Mouse (Mus musculus): ENCODE results near the gene Upk3bl. TPM values are rescaled to one million over a fixed set of nuclear protein-coding genes. Genes with fewer than 3 reads are reported as not detected.
"Not testable (repeated sequence)": the region's sequence is repeated elsewhere in the genome, so short reads cannot be mapped to it uniquely, and the experiment has no call there.

Upk3bl gene
- total RNA-seq, 1 experiment from 2014 or later, result not detected

DNA sequence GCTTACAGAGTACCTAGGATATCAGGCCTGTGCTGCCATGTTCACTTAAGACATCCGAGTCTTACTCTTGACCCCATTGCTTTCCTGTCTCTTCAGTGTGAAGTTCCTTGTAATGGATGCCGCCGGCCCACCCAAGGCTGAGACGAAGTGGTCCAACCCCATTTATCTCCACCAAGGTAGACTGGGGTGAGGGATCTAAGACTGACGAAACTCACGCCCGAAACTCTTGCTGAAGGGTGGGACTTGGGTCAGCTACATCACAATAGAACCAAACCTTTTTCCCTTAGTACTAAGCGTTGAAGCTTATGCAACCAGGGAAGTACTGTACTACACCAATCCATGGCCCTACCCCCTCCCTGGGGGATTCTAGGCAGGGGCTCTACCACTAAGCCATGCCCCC, 12.6 kb upstream of the Upk3bl start:
- ATAC-seq (replicated peaks; ENCODE audit: insufficient number of reproducible peaks, low FRiP score, low TSS enrichment, poor library complexity, severe bottlenecking), result no peak

DNA sequence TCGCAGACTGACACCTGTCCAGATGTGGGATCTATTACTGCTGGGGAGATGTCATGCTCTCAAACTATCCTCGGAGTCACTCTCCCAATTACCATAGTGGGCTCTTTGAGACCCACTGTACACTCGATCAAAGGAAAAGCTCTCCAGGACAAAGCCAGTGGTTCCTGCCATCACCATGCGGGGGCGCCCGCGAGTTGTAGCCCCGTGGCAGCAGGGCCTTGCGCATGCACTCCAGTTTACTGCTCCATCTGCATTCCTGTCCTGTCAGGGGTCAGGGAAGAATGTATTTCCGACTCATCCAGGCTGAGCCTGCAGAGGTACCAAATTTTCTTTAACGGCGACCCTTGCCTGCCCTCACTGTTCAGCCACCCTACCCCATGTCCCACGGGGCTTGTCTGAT, 9.4 kb upstream of the Upk3bl start:
- no peak for ATAC-seq (replicated peaks; ENCODE audit: insufficient number of reproducible peaks, low FRiP score, low TSS enrichment, poor library complexity, severe bottlenecking)

DNA sequence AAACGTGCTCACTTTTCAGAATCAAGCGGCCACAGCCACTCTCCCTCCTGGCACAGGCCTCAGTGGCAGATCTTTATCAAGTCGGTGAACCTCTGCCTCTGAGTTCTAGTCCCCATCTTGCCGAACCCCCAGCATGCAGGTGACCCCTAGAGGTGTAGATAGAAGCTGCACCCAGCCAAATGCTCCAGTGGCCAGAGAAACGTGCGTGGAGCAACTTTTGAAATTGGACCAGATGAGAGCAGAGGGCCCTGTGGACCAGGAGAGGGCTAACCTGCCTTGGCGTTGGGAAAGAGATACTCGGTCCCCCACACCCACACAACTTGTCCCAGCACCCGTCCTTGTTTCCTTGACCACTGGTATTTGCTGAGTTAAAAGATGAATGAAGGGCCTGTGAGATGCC, 8.9 kb upstream of the Upk3bl start:
- no peak for ATAC-seq (replicated peaks; ENCODE audit: insufficient number of reproducible peaks, low FRiP score, low TSS enrichment, poor library complexity, severe bottlenecking)

DNA sequence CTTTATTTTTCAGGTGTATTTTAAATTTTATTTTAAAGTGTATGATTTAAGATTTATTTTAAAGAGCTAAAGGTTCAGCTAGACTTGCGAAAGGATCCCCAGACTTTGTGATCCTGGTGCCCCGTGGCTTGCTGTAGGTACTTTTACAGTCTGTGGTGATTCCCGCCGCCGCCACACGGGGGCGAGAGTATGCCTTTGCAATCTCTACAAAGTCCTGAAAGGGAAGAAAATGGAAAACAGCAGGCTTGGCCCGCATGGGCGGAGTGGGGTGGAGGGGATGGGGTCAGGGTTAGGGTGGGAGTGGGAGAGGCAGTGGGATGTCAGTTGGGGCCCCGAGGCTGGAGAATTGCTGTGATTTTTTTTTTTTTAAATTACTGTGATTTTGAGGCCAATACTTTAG, 8.3 kb upstream of the Upk3bl start:
- ATAC-seq (replicated peaks; ENCODE audit: insufficient number of reproducible peaks, low FRiP score, low TSS enrichment, poor library complexity, severe bottlenecking), result peak; percentile 75

DNA sequence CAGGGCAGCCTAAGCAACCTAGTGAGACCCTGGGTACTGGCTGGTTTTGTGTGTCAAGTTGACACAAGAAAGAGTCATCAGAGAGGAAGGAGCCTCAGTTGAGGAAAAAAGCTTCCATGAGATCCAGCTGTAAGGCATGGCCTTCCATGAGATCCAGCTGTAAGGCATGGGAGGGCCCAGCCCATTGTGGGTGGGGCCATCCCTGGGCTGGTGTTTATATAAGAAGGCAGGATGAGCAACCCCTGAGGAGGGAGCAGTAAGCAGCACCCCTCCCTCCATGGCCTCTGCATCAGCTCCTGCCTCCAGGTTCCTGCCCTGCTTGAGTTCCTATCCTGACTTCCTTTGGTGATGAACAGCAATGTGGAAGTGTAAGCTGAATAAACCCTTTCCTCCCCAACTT, 5.8 kb upstream of the Upk3bl start:
- not testable (repeated sequence) for ATAC-seq (replicated peaks; ENCODE audit: insufficient number of reproducible peaks, low FRiP score, low TSS enrichment, poor library complexity, severe bottlenecking)

DNA sequence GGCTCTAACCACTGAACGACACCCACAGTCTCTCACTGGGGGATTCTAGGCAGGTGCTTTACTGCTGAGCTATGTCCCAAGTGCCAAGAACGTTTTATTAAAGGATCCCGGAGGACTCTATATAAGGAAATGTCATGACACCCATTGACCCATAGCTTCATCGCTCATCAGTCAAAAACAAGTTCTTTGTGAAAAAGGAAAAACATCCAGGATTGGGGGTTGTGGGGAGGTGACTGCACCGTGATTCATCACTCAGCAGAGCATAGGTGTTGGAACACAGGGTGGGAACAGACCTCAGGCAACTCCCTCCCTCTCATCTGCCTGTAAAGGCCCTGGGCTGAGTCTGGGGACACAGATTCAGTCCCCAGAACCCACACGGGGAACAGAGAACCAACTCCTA, 4.4 kb upstream of the Upk3bl start:
- ATAC-seq (replicated peaks; ENCODE audit: insufficient number of reproducible peaks, low FRiP score, low TSS enrichment, poor library complexity, severe bottlenecking), result no peak

DNA sequence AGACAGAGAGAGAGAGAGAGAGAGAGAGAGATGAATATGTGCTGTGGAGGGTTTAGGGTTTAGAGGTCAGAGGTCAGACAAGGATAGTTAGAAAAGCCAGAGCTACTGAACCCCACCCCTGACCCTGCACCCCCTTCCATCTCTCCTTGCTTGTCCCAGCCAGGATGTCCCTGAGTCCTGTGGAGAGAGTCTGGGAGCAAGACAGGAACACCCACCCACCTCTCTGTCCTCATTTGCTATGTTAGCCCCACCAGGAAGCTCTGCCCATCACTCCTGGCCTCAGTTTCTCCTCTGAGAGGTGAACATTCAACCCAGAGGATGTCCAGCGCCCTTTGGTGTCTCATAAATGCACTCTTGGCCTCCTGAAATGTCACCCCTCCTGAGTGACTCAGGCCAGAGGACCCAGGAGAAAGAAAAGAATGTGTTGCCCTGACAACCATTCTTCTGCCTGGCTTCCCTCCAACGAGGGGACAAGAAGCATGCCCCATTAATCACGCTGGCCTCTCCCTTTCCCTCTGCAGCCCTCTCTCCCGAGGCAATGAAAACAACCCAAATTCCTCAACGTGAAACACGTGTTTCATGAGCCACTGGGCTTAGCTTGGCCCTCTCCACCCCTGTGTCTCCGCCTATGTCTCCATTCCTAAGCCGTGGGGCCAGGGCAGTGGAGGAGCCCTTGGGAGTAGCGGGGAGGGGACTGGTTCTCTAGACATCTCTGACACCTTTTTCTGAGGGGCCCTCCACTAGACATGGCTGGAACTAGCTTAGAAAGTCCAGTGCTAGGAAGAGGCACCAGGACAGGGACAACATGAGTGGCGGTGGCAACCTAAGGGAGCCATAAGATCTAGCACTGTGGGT, 2.8 kb upstream of the Upk3bl start:
- no peak for ATAC-seq (replicated peaks; ENCODE audit: insufficient number of reproducible peaks, low FRiP score, low TSS enrichment, poor library complexity, severe bottlenecking)

DNA sequence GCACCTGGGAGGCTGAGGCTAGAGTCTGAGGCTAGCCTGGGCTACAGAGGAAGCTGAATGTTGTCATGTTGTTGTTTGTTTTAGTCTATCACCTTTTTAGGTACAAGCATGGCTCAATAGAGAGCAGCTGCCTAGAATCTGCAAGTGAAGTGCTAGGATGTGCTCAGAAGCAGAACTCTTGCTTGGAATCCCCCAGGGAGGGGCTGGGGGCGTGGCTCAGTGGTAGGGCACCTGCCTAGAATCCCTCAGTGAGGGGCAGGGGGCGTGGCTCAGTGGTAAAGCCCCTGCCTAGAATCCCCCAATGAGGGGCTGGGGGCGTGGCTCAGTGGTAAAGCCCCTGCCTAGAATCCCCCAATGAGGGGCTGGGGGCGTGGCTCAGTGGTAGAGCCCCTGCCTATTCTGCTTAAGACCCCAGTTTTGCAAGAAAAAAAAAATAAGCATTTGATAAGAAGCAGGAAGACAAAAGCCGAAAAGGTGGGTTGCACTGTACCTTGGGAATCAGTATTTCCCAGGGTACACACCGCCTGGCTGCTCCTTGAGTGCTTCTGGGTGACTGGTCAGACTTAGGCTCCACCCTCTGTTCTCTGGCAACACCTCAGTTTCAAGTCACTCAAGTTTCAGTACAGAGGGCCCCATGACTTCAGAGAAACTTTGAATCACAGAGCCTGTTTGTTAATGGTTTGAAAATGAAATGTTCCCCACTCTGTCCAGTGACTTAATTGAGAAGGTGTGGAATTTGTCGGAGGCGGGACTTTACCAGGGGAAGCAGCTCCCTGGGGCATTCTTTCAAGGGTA, 1.2 kb upstream of the Upk3bl start:
- no peak for ATAC-seq (replicated peaks; ENCODE audit: insufficient number of reproducible peaks, low FRiP score, low TSS enrichment, poor library complexity, severe bottlenecking)

DNA sequence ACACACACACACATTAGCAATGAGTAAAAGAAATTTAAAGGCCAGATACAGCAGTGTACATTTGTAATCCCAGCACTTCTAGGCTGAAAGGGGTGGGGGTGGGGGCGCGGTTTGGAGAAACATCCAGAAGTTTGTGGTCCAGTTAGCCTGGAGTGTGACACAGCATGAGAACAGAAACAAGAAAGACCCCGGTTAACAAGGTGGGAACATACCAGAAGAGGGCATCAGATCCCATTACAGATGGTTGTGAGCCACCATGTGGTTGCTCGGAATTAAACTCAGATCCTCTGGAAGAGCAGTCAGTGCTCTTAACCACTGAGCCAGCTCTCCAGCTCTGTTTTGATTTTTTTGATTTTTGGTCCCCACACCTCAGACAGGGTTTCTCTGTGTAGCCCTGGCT, 1.8 kb downstream of the Upk3bl start:
- ATAC-seq (replicated peaks; ENCODE audit: insufficient number of reproducible peaks, low FRiP score, low TSS enrichment, poor library complexity, severe bottlenecking), result no peak

DNA sequence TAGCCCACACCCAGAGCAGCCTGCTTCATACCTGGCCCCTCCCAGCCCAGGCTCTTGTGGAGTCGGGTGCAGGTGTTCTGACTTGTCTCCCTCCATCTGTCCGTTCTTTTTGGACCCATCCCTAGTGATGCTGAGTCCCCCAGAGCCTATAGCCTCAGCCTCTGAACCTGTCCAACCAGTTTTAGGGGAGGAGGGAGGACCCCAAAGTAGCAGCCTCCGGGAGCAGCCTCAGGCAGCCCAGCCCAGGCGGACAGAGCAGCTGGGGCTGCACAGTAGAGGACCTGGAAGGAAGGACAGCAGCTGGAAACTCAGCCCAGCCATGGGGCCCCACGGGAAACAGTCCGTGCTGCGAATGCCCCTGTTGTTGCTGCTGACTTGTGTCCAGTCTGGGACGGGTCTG, 2.8 kb downstream of the Upk3bl start:
- no peak for ATAC-seq (replicated peaks; ENCODE audit: insufficient number of reproducible peaks, low FRiP score, low TSS enrichment, poor library complexity, severe bottlenecking)

DNA sequence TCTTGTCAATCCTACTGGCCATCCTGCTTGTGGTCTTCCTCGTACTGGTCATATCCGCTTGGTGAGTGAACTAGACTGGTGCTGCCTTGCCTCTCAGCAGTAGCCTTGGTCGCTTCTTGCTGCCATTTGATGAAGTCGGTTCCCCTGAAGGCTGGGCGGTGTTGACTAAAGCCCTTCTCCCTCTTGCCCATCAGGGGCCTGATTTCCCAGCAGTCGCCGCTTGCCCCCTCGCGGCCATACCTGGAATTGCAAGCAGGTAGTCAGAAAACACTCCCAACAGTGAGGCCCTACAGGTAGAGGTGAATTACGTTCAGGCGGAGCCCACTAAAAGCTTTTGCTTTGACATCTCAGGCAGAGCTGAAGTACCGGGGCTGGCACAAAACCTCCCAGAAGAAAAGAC, 7.3 kb downstream of the Upk3bl start:
- peak; percentile 74; the same call in 1 of the 2 replicates for ATAC-seq (replicated peaks; ENCODE audit: insufficient number of reproducible peaks, low FRiP score, low TSS enrichment, poor library complexity, severe bottlenecking)

DNA sequence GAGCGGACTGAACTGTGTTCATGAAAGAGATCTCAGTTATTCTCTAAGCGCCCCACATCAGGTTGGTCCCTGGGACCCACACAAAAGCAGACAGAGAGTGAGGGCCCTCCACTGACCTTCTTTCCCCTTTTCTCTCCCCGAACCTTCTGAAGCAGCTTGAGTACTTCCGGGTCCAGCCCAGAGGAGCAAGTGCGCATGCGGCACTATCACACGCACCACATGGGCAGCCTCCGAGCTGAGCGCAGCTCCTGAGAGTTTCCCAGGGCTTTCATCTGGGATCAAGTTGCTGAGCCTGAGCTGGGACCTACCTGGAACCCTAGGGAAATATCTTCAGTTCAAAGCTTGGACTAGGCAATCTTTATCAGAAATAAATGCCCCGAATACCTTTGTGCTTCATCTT, 9.6 kb downstream of the Upk3bl start:
- ATAC-seq (replicated peaks; ENCODE audit: insufficient number of reproducible peaks, low FRiP score, low TSS enrichment, poor library complexity, severe bottlenecking), result no peak

DNA sequence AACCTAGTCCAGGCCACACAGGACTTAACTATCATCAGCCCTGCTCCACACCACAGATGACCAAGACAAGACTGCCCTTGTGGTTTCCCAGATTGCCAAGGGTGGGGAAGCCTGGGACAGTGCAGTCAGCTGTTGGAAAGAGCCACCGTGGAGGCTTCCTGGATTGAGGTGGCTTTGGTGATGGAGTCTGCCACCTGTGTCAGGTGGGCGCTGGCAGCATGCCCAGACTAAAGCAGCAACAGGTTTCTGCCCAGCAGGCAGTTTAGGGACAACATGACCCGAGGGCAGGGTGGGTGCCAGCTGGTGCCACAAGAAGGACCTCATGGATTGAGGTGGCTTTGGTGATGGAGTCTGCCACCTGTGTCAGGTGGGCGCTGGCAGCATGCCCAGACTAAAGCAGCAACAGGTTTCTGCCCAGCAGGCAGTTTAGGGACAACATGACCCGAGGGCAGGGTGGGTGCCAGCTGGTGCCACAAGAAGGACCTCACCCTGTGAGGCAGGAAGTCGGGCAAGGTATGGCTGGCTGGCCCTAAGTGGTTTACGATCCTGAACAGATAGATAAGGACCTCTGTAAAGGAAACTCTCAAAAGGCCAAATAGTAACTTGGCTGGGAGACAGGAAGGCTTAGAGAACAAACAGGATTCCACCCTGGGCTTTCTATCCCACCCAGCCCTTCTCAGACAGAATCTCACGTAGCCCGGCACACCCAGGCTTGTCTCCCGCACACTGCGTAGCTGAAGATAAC, 12.3 kb downstream of the Upk3bl start:
- 0 out of 2 replicates have a peak, but pooled peaks have one; percentile 11 for ATAC-seq (replicated peaks; ENCODE audit: insufficient number of reproducible peaks, low FRiP score, low TSS enrichment, poor library complexity, severe bottlenecking)

DNA sequence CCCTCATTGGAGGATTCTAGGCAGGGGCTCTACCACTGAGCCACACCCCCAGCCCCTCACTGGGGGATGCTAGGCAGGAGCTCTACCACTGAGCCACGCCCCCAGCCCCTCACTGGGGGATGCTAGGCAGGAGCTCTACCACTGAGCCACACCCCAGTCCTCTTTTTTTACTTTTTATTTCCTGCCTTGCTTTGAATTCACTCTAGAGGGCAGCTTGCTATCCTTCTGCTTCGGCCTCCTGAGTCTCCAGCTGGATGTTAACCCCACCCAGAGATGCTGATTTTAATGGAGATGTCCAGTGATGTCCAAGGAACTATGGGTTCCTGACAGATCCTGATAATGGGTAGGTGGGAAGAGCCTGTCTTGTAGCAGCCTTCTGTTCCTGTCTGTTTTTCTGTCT, 15.1 kb downstream of the Upk3bl start:
- ATAC-seq (replicated peaks; ENCODE audit: insufficient number of reproducible peaks, low FRiP score, low TSS enrichment, poor library complexity, severe bottlenecking), result no peak

DNA sequence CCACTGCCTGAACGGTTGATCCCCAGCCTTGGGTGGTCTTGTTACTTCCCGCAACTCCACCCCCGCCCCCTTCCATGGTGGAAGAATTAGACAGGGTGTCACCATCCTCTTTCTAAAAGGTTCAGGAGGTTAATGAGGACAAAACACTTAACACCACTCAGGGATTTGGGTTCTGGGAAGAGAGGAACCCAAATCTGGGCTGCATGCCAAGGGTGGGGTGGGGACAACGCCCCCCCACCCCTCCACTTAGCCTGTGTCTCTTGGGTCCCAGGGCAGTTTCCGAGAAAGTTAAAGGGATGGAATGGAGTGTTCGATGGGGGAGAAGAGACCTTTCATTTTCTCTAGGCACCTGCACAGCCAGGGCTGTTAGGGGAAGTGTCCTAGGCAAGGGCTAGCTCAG, 18.8 kb downstream of the Upk3bl start:
- no peak for ATAC-seq (replicated peaks; ENCODE audit: insufficient number of reproducible peaks, low FRiP score, low TSS enrichment, poor library complexity, severe bottlenecking)

DNA sequence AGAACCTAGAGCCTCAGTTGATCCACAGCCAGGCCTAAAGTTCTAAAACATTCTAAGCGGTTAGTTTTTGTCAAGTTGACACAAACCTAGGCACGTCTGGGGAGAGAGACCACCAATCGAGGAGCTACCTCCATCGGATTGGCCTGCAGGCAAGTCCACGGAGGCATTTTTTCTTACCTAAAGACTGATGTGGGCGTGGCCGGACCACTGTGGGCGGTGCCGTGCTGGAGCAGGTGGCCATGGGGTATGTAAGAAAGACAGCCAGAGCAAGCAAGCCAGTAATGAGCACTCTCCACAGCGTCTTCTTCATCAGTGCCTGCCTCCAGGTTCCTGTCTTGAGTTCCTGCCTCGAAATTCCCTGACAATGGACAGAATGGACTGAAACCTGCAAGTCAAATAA, 19.2 kb downstream of the Upk3bl start:
- no peak for ATAC-seq (replicated peaks; ENCODE audit: insufficient number of reproducible peaks, low FRiP score, low TSS enrichment, poor library complexity, severe bottlenecking)

DNA sequence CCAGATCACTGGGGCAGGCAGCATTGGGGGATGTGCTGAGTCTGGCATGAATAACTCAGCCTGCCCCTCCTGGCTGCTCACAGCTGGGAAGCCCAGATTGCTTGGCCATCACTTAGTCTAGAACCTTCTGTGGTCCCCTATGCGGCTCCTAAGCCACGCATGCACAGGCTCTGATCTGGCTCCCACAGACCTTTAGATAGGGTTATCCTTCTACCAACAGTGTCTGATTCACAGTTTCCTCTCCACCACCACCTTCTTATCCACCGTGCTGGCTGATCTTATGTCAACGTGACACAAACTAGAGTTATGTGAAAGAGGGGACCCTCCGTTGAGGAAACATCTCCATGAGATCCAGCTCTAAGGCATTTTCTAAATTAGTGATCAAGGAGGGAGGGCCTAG, 20.8 kb downstream of the Upk3bl start:
- no peak for ATAC-seq (replicated peaks; ENCODE audit: insufficient number of reproducible peaks, low FRiP score, low TSS enrichment, poor library complexity, severe bottlenecking)

DNA sequence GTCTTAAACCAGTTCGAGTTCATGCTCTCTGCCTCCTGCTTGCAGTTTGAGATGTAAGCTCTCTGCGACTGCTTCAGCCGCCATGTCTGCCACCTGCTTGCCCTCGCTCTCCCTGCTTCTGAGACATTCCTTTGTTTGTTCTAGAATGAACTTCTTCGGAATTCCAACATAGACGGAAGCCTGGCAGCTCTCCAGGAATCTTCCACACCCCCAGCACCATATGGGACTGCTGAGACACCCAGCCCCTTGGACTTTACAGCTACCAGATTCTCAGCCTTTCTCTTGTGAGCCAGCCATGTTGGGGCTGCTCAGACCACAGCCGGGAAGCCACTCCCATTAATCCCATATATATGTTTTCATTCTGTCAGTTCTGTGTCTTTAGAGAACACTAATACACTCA, 22.0 kb downstream of the Upk3bl start:
- no peak for ATAC-seq (replicated peaks; ENCODE audit: insufficient number of reproducible peaks, low FRiP score, low TSS enrichment, poor library complexity, severe bottlenecking)

DNA sequence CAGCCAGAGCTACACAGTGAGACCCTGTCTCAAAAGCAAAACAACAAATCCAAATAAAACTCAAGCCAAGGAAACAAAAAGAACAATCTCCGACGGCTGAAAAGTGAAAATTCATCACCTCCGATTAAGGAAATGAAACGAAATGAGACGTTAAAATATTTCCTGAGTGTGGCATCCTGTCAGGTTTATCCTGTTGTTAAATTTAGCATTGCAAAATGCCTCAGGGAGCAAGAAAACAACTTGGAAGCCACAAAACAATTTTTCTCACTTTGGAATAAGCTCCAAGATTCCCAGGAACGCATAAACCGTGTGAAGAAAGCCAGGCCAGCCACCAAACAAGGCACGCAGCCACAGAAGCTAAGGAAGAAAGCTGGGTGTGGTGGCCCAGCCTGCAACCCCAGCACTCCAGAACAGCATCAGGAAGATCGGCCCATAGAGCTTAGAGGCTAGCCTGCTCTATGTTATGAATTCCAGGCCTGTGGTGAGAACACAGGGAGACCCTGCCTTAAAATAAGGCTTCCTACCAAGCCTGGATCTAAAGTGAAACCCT, 22.8 kb downstream of the Upk3bl start:
- ATAC-seq (replicated peaks; ENCODE audit: insufficient number of reproducible peaks, low FRiP score, low TSS enrichment, poor library complexity, severe bottlenecking), result no peak
